Mouse (Mus musculus): ENCODE measurements around the gene 1700003F12Rik. TPM values are rescaled to one million over a fixed set of nuclear protein-coding genes. Genes with fewer than 3 reads are reported as not detected.

Gene 1700003F12Rik
- not detected for polyA plus RNA-seq (2017; shearing (Covaris generic))

GRCm38 (mm10) chr2:154546711-154547110, at the start of gene 1700003F12Rik:
Gene 1700003F12Rik, plus strand, starts transcription at chr2:154547085.

GRCm38 (mm10) chr2:154551476-154551875, 4.6 kb downstream of the 1700003F12Rik start, which contains the start of gene Actl10:
Gene Actl10, plus strand, starts transcription at chr2:154551776.

GRCm38 (mm10) chr2:154558264-154559039, 11.6 kb downstream of the 1700003F12Rik start, which contains the start of gene Necab3:
Gene Necab3, minus strand, starts transcription at chr2:154558890.

GRCm38 (mm10) chr2:154569836-154570286, 23.0 kb downstream of the 1700003F12Rik start, which contains the start of gene E2f1:
Gene E2f1, minus strand, starts transcription at chr2:154569892.

Other genes starting within 250 kb of the 1700003F12Rik start
- not detected for gene Bpifb9b, start 239.9 kb upstream of the 1700003F12Rik start, polyA plus RNA-seq (2017; shearing (Covaris generic))
- gene Cdk5rap1, start 174.1 kb upstream of the 1700003F12Rik start, polyA plus RNA-seq (2017; shearing (Covaris generic)), result 14.9 TPM
- gene Snta1, start 139.0 kb upstream of the 1700003F12Rik start, polyA plus RNA-seq (2017; shearing (Covaris generic)), result not detected
- gene Cbfa2t2, start 110.6 kb upstream of the 1700003F12Rik start, polyA plus RNA-seq (2017; shearing (Covaris generic)), result 34.7 TPM
- not detected for gene Actl10, start 4.7 kb downstream of the 1700003F12Rik start, polyA plus RNA-seq (2017; shearing (Covaris generic))
- 0.65 TPM for gene Necab3, start 11.8 kb downstream of the 1700003F12Rik start, polyA plus RNA-seq (2017; shearing (Covaris generic))
- 3.2 TPM for gene E2f1, start 22.8 kb downstream of the 1700003F12Rik start, polyA plus RNA-seq (2017; shearing (Covaris generic))
- gene Pxmp4, start 56.6 kb downstream of the 1700003F12Rik start, polyA plus RNA-seq (2017; shearing (Covaris generic)), result 17.0 TPM
- 0.91 TPM for gene Zfp341, start 66.2 kb downstream of the 1700003F12Rik start, polyA plus RNA-seq (2017; shearing (Covaris generic))
- gene 4930519P11Rik, start 66.4 kb downstream of the 1700003F12Rik start, polyA plus RNA-seq (2017; shearing (Covaris generic)), result not detected
- gene Chmp4b, start 104.6 kb downstream of the 1700003F12Rik start, polyA plus RNA-seq (2017; shearing (Covaris generic)), result 24.5 TPM
- gene Gm14214, start 222.9 kb downstream of the 1700003F12Rik start, polyA plus RNA-seq (2017; shearing (Covaris generic)), result not detected
- gene Raly, start 244.0 kb downstream of the 1700003F12Rik start, polyA plus RNA-seq (2017; shearing (Covaris generic)), result 170 TPM
- gene a, start 244.3 kb downstream of the 1700003F12Rik start, polyA plus RNA-seq (2017; shearing (Covaris generic)), result not detected

All from naive thymus-derived CD4-positive, alpha-beta T cell, adult 5 months (primary cell).